Mouse (Mus musculus) embryonic facial prominence, embryonic 13.5 days (tissue): Measurements from ENCODE around the gene Chrd. TPM values are rescaled to one million over a fixed set of nuclear protein-coding genes. Genes with fewer than 3 reads are reported as not detected.

Experiments used
- ATAC-seq: fragments of 200-750 bp; cut with Nextera tagmentation; 2 replicates; pipeline ENCODE4 v1.8.0; 2017; ENCODE audit warnings: low read depth; ENCODE audit not compliant: insufficient number of reproducible peaks, insufficient read depth, low FRiP score, low TSS enrichment
- H3K27ac ChIP-seq: fragments of 300-500 bp; sonication (generic); 2 replicates; pipeline ENCODE4 v1.5.1; 2015; ENCODE audit warnings: moderate library complexity, mild to moderate bottlenecking, inconsistent platforms
- H3K27me3 ChIP-seq: fragments of 300-500 bp; sonication (generic); 2 replicates; pipeline ENCODE4 v1.6.1; 2015; ENCODE audit warnings: mild to moderate bottlenecking, inconsistent platforms
- H3K36me3 ChIP-seq: fragments of 300-500 bp; sonication (generic); 2 replicates; pipeline ENCODE4 v1.6.1; 2015; ENCODE audit warnings: mild to moderate bottlenecking, inconsistent platforms
- H3K4me1 ChIP-seq: fragments of 300-500 bp; sonication (generic); 2 replicates; pipeline ENCODE4 v1.6.1; 2015; ENCODE audit warnings: inconsistent platforms
- H3K4me2 ChIP-seq: fragments of 300-500 bp; sonication (generic); 2 replicates; pipeline ENCODE4 v1.6.1; 2015; ENCODE audit warnings: moderate library complexity, mild to moderate bottlenecking, inconsistent platforms
- H3K4me3 ChIP-seq: fragments of 300-500 bp; sonication (generic); 2 replicates; pipeline ENCODE4 v1.5.1; 2015; ENCODE audit warnings: mild to moderate bottlenecking, inconsistent platforms
- H3K9ac ChIP-seq: fragments of 300-500 bp; sonication (generic); 2 replicates; pipeline ENCODE4 v1.6.1; 2015; ENCODE audit warnings: mild to moderate bottlenecking, inconsistent platforms
- H3K9me3 ChIP-seq: fragments of 300-500 bp; sonication (generic); 2 replicates; pipeline ENCODE4 v1.6.1; 2016; ENCODE audit warnings: inconsistent platforms
- WGBS: fragments of 180-500 bp; shearing (Covaris S2); methylation state at CpG from one replicate; pipeline ENCODE4 v1.1.7; 2015; ENCODE audit warnings: mixed read lengths; 5-methylcytosine and 5-hydroxymethylcytosine counted together
- polyA plus RNA-seq: library from polyadenylated mRNA; unstranded; fragments of >200 nt; fragmentation: Nextera tagmentation; extraction: Ambion mirVana; gene quantifications from 2 replicates; pipeline ENCODE4 v1.2.1, GENCODE M21; 2015

Gene Chrd
- polyA plus RNA-seq, 1 experiment from 2014 or later, result 3.4 TPM

DNA sequence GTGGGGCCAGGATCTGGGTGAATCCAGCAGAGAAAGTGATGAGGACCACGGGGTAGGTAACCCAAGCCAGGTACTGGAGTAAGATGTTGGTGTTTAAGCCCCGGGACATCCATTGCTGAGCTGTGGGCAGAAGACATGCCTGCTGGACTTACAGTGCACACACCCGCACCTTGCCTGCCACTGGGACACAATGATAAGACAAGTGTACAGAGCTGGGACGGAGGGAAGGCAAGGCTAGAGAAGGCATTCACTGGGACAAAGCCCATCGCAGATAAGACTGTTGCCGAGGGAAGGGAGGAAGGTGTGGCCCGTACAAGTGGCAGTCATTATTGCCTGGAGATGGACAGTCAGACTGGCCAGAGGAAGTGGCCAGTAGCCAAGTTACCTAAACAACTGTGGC is 20.0 kb upstream of the Chrd start:
- ATAC-seq, result no peak
- H3K4me1 ChIP-seq, result peaks cover 28% of the 10 kb centered on the region
- no peak overlapping the region for H3K9ac ChIP-seq
- 88% methylated on average over 7 of the region's 7 CpGs for WGBS
- H3K36me3 ChIP-seq, result peaks cover 50% of the 10 kb centered on the region
- no peaks in the 10 kb centered on the region for H3K27me3 ChIP-seq
- H3K4me3 ChIP-seq, result no peak overlapping the region
- H3K27ac ChIP-seq, result no peak overlapping the region
- H3K9me3 ChIP-seq, result no peaks in the 10 kb centered on the region
- no peak overlapping the region for H3K4me2 ChIP-seq

DNA sequence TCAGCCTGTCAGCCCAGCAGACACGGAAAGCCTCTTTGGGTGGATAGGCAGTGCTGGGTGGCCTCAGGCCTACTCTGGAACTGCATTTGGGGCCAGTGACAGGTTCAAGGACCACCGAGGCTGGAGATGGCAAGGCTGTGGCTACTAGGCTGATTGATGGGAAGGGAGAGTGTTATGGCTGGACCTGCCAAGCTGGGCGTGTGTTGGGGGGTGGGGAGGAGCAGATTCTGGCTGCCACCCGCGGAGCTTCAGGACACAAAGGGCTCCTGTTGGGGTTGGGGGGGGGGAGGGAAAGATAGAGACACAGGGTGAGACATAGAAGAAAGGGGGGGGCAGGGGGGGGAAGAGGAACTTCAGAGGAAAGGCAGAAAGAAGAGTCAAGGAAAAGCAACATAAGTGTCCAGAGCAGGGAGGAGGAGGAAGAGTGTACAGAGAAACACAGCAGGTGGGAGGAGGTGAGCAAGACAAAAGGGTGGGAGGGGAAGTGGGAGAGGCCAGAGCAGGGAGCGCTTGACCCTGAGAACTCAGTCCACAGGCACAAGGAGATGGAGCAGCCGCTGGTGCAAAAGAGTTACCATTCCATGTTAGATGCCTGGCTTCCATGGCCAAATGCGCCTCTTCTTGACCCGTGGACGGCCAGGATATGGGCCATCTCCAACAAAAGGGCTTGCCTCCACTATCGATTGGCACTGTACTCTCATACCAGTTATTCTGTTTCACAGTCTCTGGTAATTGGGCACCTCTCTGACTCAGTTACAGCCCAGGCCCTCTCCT is 18.4 kb upstream of the Chrd start:
- H3K27me3 ChIP-seq, result no peaks in the 10 kb centered on the region
- H3K4me2 ChIP-seq, result peak overlapping the region; percentile 90
- H3K36me3 ChIP-seq, result peaks cover 36% of the 10 kb centered on the region
- H3K9ac ChIP-seq, result peak overlapping the region; percentile 88
- H3K4me3 ChIP-seq, result peak overlapping the region; percentile 70
- H3K27ac ChIP-seq, result no peak overlapping the region
- WGBS, result 44% methylated on average over 11 of the region's 11 CpGs
- H3K4me1 ChIP-seq, result peaks cover 34% of the 10 kb centered on the region
- no peaks in the 10 kb centered on the region for H3K9me3 ChIP-seq
- no peak for ATAC-seq

DNA sequence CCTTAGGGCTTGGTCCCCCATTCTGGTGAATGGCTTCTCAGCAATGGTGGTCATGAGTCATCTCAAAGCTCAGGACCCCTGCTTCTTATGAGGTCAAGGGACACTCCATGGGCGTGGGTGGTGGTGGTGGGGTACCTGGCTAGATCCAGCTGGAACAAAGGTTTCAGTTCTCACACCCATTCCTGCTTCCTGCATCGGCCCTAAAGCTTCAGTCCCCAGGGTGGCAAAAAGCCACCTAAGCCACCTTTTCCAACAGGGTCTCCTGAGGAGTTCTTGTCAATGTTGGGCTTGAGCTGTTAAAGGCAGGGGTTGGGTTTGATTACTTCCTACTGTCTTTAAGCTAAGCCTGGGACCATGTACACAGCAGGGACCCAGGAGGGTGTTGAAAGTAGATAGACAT is 17.8 kb upstream of the Chrd start:
- peaks cover 34% of the 10 kb centered on the region for H3K4me1 ChIP-seq
- no peak for ATAC-seq
- H3K27ac ChIP-seq, result peak overlapping the region; percentile 98; the same call in 1 of the 2 replicates

DNA sequence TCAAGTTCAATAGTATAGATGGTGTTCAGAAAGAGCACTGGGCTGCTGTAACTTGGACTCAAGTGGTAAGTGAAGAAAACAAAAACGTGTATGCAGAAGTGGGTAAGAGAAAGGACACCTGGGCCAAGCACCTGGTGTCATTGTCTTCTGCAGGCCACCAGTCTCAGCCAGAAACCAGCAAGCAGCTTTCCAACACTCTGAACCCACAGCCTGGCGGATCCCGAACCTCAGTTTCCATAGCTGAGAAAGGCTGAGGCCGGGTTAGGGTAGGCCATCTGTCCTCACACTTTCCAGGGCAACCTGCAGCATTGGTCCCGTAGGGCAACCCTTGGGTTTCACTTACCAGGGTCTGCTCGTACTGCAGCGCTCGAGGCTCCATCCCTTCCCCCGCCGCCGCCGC is 17.4 kb upstream of the Chrd start:
- Histone ChIP-seq H3K4me3 (peak overlapping the region; percentile 70), H3K4me1 (peaks cover 34% of the 10 kb centered on the region), H3K27me3 (no peaks in the 10 kb centered on the region), H3K4me2 (peak overlapping the region; percentile 90), H3K27ac (peak overlapping the region; percentile 98), H3K9me3 (no peaks in the 10 kb centered on the region), H3K36me3 (peaks cover 39% of the 10 kb centered on the region), H3K9ac (peak overlapping the region; percentile 88)
- ATAC-seq, result peak; percentile 18
- under 1% methylated on average over 12 of the region's 12 CpGs for WGBS

More for the DNA sequence above, 17.8 kb upstream of the Chrd start:
- H3K4me2 ChIP-seq, result peak overlapping the region; percentile 90
- H3K4me3 ChIP-seq, result peak overlapping the region; percentile 70
- WGBS, result 58% methylated on average over 2 of the region's 2 CpGs
- peak overlapping the region; percentile 88 for H3K9ac ChIP-seq
- H3K27me3 ChIP-seq, result no peaks in the 10 kb centered on the region
- peaks cover 39% of the 10 kb centered on the region for H3K36me3 ChIP-seq
- H3K9me3 ChIP-seq, result no peaks in the 10 kb centered on the region

DNA sequence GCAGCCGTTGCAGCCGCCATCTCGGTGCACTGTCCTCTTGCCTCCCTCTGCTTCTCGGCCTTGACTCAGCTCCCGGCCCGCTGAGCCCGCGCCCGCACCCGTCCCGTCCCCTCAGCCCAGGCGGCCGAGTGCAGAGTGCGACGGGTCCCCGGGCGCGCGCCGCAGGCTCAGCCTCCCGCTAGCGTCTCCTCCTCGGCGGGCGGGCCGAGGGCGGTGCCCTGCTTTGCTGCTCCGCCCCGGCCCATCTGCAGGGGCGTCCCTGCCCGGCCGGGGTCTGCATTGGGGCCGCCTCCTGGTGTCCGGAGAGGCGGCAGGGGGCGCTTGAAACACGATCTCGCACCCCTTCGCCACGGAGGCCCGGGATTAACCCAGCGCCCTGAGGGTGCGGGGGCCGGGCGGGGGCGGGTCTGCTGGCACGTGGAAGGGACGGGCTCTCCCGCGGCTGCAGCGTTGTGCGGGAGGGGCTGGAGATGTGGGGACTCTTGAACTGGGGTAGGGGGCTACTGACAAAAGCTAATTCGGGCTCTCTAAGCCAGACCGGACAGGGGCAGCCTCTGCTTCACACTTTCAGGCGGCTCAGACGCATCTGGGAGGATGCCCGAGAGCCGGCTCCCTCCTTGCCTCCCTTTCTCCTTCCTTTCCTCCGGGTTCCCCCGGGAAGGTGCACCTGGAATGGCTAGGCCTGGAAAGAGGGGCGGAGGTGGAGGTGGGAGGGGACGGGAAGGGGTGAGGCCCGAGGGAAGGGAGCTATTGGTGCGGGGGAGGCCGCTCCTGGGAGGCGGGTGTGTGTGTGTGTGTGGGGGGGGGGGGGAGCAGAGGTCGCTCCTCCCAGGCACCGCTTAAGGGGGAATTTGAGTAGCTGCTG is 16.7 kb upstream of the Chrd start:
- peaks cover 34% of the 10 kb centered on the region for H3K4me1 ChIP-seq
- H3K27ac ChIP-seq, result peak overlapping the region; percentile 98
- under 1% methylated on average over 65 of the region's 68 CpGs for WGBS

DNA sequence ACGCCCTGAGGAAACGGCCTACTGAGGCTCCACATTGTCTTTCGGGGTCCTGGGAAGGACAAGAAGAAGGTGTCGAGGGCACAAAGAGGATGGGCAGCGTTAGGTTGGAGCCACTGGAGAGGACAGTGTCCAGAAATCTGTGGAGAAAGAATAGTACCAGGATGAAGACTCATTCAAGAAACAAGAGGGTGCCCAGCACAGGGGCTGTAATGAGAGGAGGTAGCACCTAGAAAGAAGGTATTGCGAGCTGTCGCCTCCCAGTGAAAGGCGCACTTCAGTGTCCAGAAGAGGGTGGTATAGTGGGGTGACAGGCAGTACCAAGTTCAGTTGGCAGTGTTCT is 16.1 kb upstream of the Chrd start:
- H3K27ac ChIP-seq, result peak overlapping the region; percentile 98
- H3K9ac ChIP-seq, result peak overlapping the region; percentile 88
- H3K4me3 ChIP-seq, result peak overlapping the region; percentile 70
- H3K36me3 ChIP-seq, result peaks cover 38% of the 10 kb centered on the region
- no peaks in the 10 kb centered on the region for H3K9me3 ChIP-seq
- H3K4me2 ChIP-seq, result peak overlapping the region; percentile 90
- no peak for ATAC-seq
- H3K27me3 ChIP-seq, result no peaks in the 10 kb centered on the region
- H3K4me1 ChIP-seq, result peaks cover 34% of the 10 kb centered on the region
- under 1% methylated on average over 8 of the region's 8 CpGs for WGBS

More for the DNA sequence above, 16.7 kb upstream of the Chrd start:
- peak overlapping the region; percentile 70 for H3K4me3 ChIP-seq
- H3K27me3 ChIP-seq, result no peaks in the 10 kb centered on the region
- H3K4me2 ChIP-seq, result peak overlapping the region; percentile 90
- no peaks in the 10 kb centered on the region for H3K9me3 ChIP-seq
- peaks cover 38% of the 10 kb centered on the region for H3K36me3 ChIP-seq
- H3K9ac ChIP-seq, result peak overlapping the region; percentile 88
- peak; percentile 80 for ATAC-seq

DNA sequence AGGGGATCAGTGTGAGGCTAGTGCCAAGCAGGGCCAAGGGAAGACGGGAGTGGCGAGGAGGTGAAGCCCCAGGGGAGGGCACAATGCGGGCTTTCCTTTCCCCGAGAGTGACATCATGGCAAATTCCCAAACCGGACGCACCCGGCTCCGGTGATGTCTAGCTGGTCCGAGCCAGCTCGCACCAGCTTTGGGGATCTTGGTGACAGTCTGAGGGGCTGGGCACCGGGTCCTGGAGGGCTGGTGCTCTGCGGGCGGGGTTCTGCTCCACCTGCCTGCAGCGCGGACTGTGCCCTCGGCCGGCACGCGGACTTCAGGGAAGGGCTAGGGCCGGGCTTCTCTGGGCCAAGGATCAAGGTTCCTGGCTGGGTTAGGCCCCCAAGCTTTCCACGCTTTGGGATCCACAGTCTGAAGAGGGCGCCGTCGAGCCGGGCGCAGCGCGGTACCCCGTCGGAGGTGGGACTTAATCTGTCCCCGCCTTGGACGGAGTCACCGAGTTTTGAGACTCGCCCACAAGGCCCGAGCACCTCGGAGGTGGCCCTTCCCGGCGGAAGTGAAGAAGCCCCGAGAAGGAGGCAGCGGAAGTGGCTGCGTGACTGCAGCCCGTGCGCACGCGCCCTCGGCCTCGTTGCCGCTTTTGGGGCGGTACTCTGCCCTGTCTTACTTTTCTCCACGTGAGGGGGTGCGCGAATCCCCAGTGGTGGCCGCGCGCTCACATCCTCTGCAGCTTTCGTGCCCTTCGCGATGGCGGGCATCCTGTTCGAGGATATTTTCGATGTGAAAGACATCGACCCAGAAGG is 15.5 kb upstream of the Chrd start, which contains the start of the genes Polr2h and Clcn2:
Polr2h (plus strand) TSS at position 485 of the 797 bp plus-strand sequence.
Clcn2 (minus strand) TSS at position 566 of the 797 bp plus-strand sequence.
- H3K4me3 ChIP-seq, result peak within 1 kb of the TSS; percentile 70
- peak within 1 kb of the TSS; percentile 90 for H3K4me2 ChIP-seq
- peak within 1 kb of the TSS; percentile 98 for H3K27ac ChIP-seq
- peaks cover 38% of the 10 kb centered on the region for H3K36me3 ChIP-seq
- H3K9me3 ChIP-seq, result no peaks in the 10 kb centered on the region
- peaks cover 34% of the 10 kb centered on the region for H3K4me1 ChIP-seq
- peak within 1 kb of the TSS; percentile 88 for H3K9ac ChIP-seq
- under 1% methylated on average over 62 of the region's 62 CpGs for WGBS
- no peaks in the 10 kb centered on the region for H3K27me3 ChIP-seq
- peak; percentile 79 for ATAC-seq

DNA sequence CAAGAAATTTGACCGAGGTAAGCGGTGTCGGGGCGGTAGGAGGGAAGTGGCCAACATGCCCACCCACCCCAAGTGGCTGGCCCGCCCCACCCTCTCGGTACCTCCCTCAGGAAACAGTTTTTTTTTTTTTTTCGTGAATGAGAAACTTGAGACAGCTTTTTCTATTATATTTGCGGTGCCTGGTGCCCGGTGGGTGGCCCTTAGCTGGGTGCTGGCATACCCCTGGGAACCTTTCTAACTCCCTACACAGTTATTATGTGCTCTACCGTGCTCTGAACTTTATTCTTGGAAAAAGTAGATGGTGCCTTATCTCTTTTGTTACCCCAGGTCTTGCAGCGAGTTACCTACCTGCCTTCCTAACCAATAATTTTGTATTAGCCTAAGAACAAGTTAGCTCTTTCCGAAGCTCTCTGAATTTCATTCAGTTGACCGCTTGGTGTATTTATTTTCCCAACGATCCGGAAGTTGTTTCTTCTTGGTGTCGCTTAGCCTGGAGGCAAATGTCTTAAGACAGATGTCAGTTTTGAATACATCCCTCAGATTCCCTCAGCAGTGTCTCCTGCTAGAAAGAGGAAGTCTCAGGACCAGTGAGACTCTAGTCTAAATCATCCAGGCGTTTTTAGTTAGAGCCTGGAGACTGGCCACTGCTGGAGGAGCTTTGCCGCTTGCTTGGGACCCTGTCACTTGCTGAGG is 14.8 kb upstream of the Chrd start:
- Histone ChIP-seq H3K27me3 (no peaks in the 10 kb centered on the region), H3K27ac (peak overlapping the region; percentile 98), H3K4me3 (peak overlapping the region; percentile 70), H3K4me2 (peak overlapping the region; percentile 90), H3K9ac (peak overlapping the region; percentile 88), H3K4me1 (peaks cover 34% of the 10 kb centered on the region), H3K36me3 (peaks cover 33% of the 10 kb centered on the region), H3K9me3 (no peaks in the 10 kb centered on the region)
- WGBS, result under 1% methylated on average over 18 of the region's 18 CpGs
- ATAC-seq, result peak; percentile 18; the same call in 1 of the 2 replicates

DNA sequence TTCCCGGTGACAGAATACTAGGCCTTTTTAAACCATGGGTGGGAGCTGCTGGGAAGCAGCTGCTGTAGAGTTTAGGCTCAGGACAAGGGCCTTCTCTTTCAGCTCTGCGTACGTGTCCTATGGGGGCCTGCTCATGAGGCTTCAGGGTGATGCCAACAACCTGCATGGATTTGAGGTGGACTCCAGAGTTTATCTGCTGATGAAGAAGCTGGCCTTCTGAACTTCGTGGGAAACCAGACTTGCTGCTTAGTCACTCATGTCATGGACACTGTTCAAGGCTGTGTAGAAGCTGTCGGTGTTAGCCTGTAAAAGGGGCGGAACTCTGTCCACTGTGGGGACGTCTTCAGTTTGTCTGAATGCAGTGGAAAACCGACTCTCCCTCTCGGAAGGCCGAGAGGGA is 11.1 kb upstream of the Chrd start:
- WGBS, result 90% methylated on average over 10 of the region's 10 CpGs
- no peak overlapping the region for H3K4me3 ChIP-seq
- no peak overlapping the region for H3K4me2 ChIP-seq
- peaks cover 28% of the 10 kb centered on the region for H3K36me3 ChIP-seq
- H3K9me3 ChIP-seq, result no peaks in the 10 kb centered on the region
- no peaks in the 10 kb centered on the region for H3K27me3 ChIP-seq
- no peak overlapping the region for H3K27ac ChIP-seq
- peaks cover 10% of the 10 kb centered on the region for H3K4me1 ChIP-seq
- ATAC-seq, result no peak
- no peak overlapping the region for H3K9ac ChIP-seq

DNA sequence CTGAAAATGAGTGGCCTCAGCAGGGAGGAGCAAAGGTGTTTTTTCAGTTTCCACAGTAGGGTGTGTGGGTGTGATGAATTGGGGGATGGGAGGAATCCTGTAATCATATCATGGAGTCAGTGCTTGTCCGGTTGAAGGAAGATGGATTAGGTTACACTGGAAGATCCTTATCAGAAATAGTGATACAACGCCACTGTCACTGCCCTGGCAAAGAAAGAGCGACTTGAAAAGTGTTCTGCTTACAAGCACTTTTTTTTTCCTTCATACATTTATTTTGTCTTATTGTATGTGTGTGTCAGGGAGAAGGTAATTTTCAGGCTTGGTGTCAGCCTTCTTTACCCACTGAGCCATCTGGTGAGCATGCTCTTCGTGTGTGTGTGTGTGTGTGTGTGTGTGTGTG is 10.2 kb upstream of the Chrd start:
- Histone ChIP-seq H3K9ac (no peak overlapping the region), H3K4me1 (peaks cover 6% of the 10 kb centered on the region), H3K27me3 (no peaks in the 10 kb centered on the region), H3K9me3 (no peaks in the 10 kb centered on the region), H3K4me3 (no peak overlapping the region), H3K27ac (no peak overlapping the region), H3K4me2 (no peak overlapping the region), H3K36me3 (peaks cover 28% of the 10 kb centered on the region)
- no peak for ATAC-seq
- 59% methylated on average over 4 of the region's 4 CpGs for whole genome bisulfite sequencing
